Mouse (Mus musculus) stomach, embryonic 15.5 days (tissue): Measurements from ENCODE around the gene Rbm19. TPM values are rescaled to one million over a fixed set of nuclear protein-coding genes. Genes with fewer than 3 reads are reported as not detected.

Experiments used
- ATAC-seq: fragments of 200-750 bp; cut with Nextera tagmentation; 2 replicates; pipeline ENCODE4 v1.8.0; 2017; ENCODE audit warnings: low read depth, moderate number of reproducible peaks, moderate TSS enrichment; ENCODE audit not compliant: insufficient read depth, low FRiP score
- H3K27ac ChIP-seq: fragments of 300-500 bp; sonication (generic); 2 replicates; pipeline ENCODE4 v1.5.1; 2015; ENCODE audit warnings: mild to moderate bottlenecking, inconsistent platforms
- H3K27me3 ChIP-seq: fragments of 300-500 bp; sonication (generic); replicated peaks from 2 replicates; pipeline ENCODE4 v1.6.1; 2015; ENCODE audit warnings: inconsistent platforms
- H3K36me3 ChIP-seq: fragments of 300-500 bp; sonication (generic); 2 replicates; pipeline ENCODE4 v1.6.1; 2015; ENCODE audit warnings: inconsistent platforms
- H3K4me1 ChIP-seq: fragments of 300-500 bp; sonication (generic); 2 replicates; pipeline ENCODE4 v1.6.1; 2015; ENCODE audit warnings: inconsistent platforms
- H3K4me2 ChIP-seq: fragments of 300-500 bp; sonication (generic); 2 replicates; pipeline ENCODE4 v1.6.1; 2015; ENCODE audit warnings: mild to moderate bottlenecking, inconsistent platforms
- H3K4me3 ChIP-seq: fragments of 300-500 bp; sonication (generic); replicated peaks from 2 replicates; pipeline ENCODE4 v1.5.1; 2015; ENCODE audit warnings: inconsistent platforms
- H3K9ac ChIP-seq: fragments of 300-500 bp; sonication (generic); 2 replicates; pipeline ENCODE4 v1.6.1; 2015; ENCODE audit warnings: inconsistent platforms
- H3K9me3 ChIP-seq: fragments of 300-500 bp; sonication (generic); 2 replicates; pipeline ENCODE4 v1.6.1; 2016; ENCODE audit warnings: inconsistent platforms
- WGBS: fragments of 180-500 bp; shearing (Covaris S2); methylation state at CpG from one replicate; pipeline ENCODE4 v1.1.7; 2015; 5-methylcytosine and 5-hydroxymethylcytosine counted together
- polyA plus RNA-seq: library from polyadenylated mRNA; unstranded; fragments of >200 nt; fragmentation: Nextera tagmentation; extraction: Ambion mirVana; gene quantifications from 2 replicates; pipeline ENCODE4 v1.2.1, GENCODE M21; 2015

Gene Rbm19
- polyA plus RNA-seq, 1 experiment from 2014 or later: 23.0 TPM

- Histone ChIP-seq H3K9me3 (no peaks in the 10 kb centered on the region), H3K9ac (no peak overlapping the region), H3K4me3 (no peak overlapping the region), H3K4me1 (peaks cover 8% of the 10 kb centered on the region; the same call in 1 of the 2 replicates), H3K27me3 (no peaks in the 10 kb centered on the region), H3K27ac (no peak overlapping the region), H3K4me2 (no peak overlapping the region), H3K36me3 (no peaks in the 10 kb centered on the region)
- 61% methylated on average over 10 of the region's 10 CpGs for WGBS
- ATAC-seq: no peak
Observed at GRCm38 (mm10) chr5:120155672-120156071, 39.4 kb downstream of the Rbm19 start.

- H3K4me2 ChIP-seq: no peak overlapping the region
- no peak overlapping the region for H3K27ac ChIP-seq
- no peaks in the 10 kb centered on the region for H3K9me3 ChIP-seq
- H3K36me3 ChIP-seq: no peaks in the 10 kb centered on the region
- H3K27me3 ChIP-seq: no peaks in the 10 kb centered on the region
- no peak overlapping the region for H3K9ac ChIP-seq
- WGBS: 61% methylated on average over 21 of the region's 21 CpGs
- no peak overlapping the region for H3K4me3 ChIP-seq
- H3K4me1 ChIP-seq: peaks cover 8% of the 10 kb centered on the region; the same call in 1 of the 2 replicates
- ATAC-seq: no peak
Observed at GRCm38 (mm10) chr5:120156166-120156909, 40.1 kb downstream of the Rbm19 start.

- Histone ChIP-seq H3K4me3 (no peak overlapping the region), H3K4me1 (peaks cover 8% of the 10 kb centered on the region; the same call in 1 of the 2 replicates), H3K27ac (no peak overlapping the region), H3K36me3 (no peaks in the 10 kb centered on the region), H3K9me3 (no peaks in the 10 kb centered on the region), H3K4me2 (no peak overlapping the region), H3K9ac (no peak overlapping the region), H3K27me3 (no peaks in the 10 kb centered on the region)
- WGBS: 67% methylated on average over 3 of the region's 3 CpGs
- no peak for ATAC-seq
Observed at GRCm38 (mm10) chr5:120157115-120157514, 40.9 kb downstream of the Rbm19 start.

- H3K4me3 ChIP-seq: no peak overlapping the region
- no peaks in the 10 kb centered on the region for H3K27me3 ChIP-seq
- no peak overlapping the region for H3K27ac ChIP-seq
- ATAC-seq: no peak
- no peaks in the 10 kb centered on the region for H3K9me3 ChIP-seq
- no peak overlapping the region for H3K9ac ChIP-seq
- peaks cover 8% of the 10 kb centered on the region; the same call in 1 of the 2 replicates for H3K4me1 ChIP-seq
- H3K4me2 ChIP-seq: no peak overlapping the region
- WGBS: 75% methylated on average over 2 of the region's 2 CpGs
- H3K36me3 ChIP-seq: no peaks in the 10 kb centered on the region
Observed at GRCm38 (mm10) chr5:120158476-120158875, 42.2 kb downstream of the Rbm19 start.

GRCm38 (mm10) chr5:120160923-120161658 is 44.8 kb downstream of the Rbm19 start:
- 86% methylated on average over 8 of the region's 8 CpGs for WGBS
- H3K27ac ChIP-seq: no peak overlapping the region

GRCm38 (mm10) chr5:120162689-120163088 is 46.4 kb downstream of the Rbm19 start:
- Histone ChIP-seq H3K9me3 (no peaks in the 10 kb centered on the region), H3K36me3 (no peaks in the 10 kb centered on the region), H3K9ac (no peak overlapping the region), H3K27ac (no peak overlapping the region), H3K4me1 (no peaks in the 10 kb centered on the region), H3K27me3 (no peaks in the 10 kb centered on the region), H3K4me2 (no peak overlapping the region), H3K4me3 (no peak overlapping the region)
- WGBS: 93% methylated on average over 10 of the region's 10 CpGs
- ATAC-seq: 0 out of 2 replicates have a peak, but pooled peaks have one; percentile 6

More at GRCm38 (mm10) chr5:120160923-120161658, 44.8 kb downstream of the Rbm19 start:
- H3K4me1 ChIP-seq: 0 out of 2 replicates have a peak, but pooled peaks cover under 1% of the 10 kb centered on the region
- no peak for ATAC-seq
- no peaks in the 10 kb centered on the region for H3K36me3 ChIP-seq
- H3K9ac ChIP-seq: no peak overlapping the region
- no peaks in the 10 kb centered on the region for H3K9me3 ChIP-seq
- no peak overlapping the region for H3K4me2 ChIP-seq
- no peaks in the 10 kb centered on the region for H3K27me3 ChIP-seq
- H3K4me3 ChIP-seq: no peak overlapping the region

GRCm38 (mm10) chr5:120163428-120163827 is 47.2 kb downstream of the Rbm19 start:
- H3K27me3 ChIP-seq: no peaks in the 10 kb centered on the region
- H3K9ac ChIP-seq: no peak overlapping the region
- H3K4me3 ChIP-seq: no peak overlapping the region
- 69% methylated on average over 6 of the region's 6 CpGs for WGBS
- no peak for ATAC-seq
- H3K36me3 ChIP-seq: no peaks in the 10 kb centered on the region
- no peaks in the 10 kb centered on the region for H3K4me1 ChIP-seq
- H3K27ac ChIP-seq: no peak overlapping the region
- no peaks in the 10 kb centered on the region for H3K9me3 ChIP-seq
- no peak overlapping the region for H3K4me2 ChIP-seq

GRCm38 (mm10) chr5:120164450-120164849 is 48.2 kb downstream of the Rbm19 start:
- Histone ChIP-seq H3K27ac (no peak overlapping the region), H3K36me3 (no peaks in the 10 kb centered on the region), H3K4me1 (no peaks in the 10 kb centered on the region), H3K4me3 (no peak overlapping the region), H3K27me3 (no peaks in the 10 kb centered on the region), H3K4me2 (no peak overlapping the region), H3K9me3 (no peaks in the 10 kb centered on the region), H3K9ac (no peak overlapping the region)
- ATAC-seq: no peak
- 73% methylated on average over 11 of the region's 11 CpGs for WGBS

GRCm38 (mm10) chr5:120165061-120165942 is 49.0 kb downstream of the Rbm19 start:
- Histone ChIP-seq H3K9ac (no peak overlapping the region), H3K4me2 (no peak overlapping the region), H3K27me3 (no peaks in the 10 kb centered on the region), H3K27ac (no peak overlapping the region), H3K4me1 (no peaks in the 10 kb centered on the region), H3K36me3 (no peaks in the 10 kb centered on the region), H3K9me3 (no peaks in the 10 kb centered on the region), H3K4me3 (no peak overlapping the region)
- ATAC-seq: no peak
- WGBS: 56% methylated on average over 9 of the region's 9 CpGs

GRCm38 (mm10) chr5:120167787-120168325 is 51.6 kb downstream of the Rbm19 start:
- ATAC-seq: no peak
- WGBS: 85% methylated on average over 13 of the region's 13 CpGs
- H3K27me3 ChIP-seq: no peaks in the 10 kb centered on the region
- no peaks in the 10 kb centered on the region for H3K36me3 ChIP-seq
- no peak overlapping the region for H3K27ac ChIP-seq
- no peaks in the 10 kb centered on the region for H3K9me3 ChIP-seq
- H3K9ac ChIP-seq: no peak overlapping the region
- no peak overlapping the region for H3K4me2 ChIP-seq
- 0 out of 2 replicates have a peak, but pooled peaks cover 3% of the 10 kb centered on the region for H3K4me1 ChIP-seq
- H3K4me3 ChIP-seq: no peak overlapping the region
